Mouse (Mus musculus) ovary, postnatal 14 days (tissue): ENCODE results near the gene Odf3l1.
"Not testable (repeated sequence)": the region's sequence is repeated elsewhere in the genome, so short reads cannot be mapped to it uniquely, and the experiment has no call there.

Experiments
- DNase-seq: peaks from one replicate; pipeline ENCODE4 v3.0.0; 2022; ENCODE audit warnings: low spot score

Gene Odf3l1

GRCm38 (mm10) chr9:56864216-56864729 is at the start of gene Odf3l1:
Gene Odf3l1, minus strand, starts transcription at chr9:56864679.
- DNase-seq, result no peak

- no peak for DNase-seq
These were observed 49.5 kb upstream of the Odf3l1 start for GRCm38 (mm10) chr9:56913991-56914390.

DNA sequence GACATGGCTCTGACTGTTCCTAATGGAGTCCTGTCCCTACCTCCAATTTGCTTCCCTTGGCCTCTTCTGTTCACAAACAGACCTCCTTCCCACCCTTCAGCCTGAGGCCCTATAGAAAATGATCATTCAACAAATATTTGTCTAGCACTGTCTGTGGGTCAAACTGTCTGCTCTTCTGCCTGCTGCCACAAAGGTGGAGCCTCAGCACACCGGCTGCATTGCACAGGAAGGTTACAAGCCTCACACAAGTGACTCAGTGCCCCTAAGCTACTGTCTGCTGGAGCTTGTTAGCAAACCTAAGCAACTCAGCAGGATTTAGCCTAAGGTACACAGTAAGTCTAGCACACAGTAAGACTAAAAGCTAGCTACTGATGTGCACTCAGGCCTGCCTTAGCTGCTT is 46.5 kb upstream of the Odf3l1 start:
- DNase-seq, result no peak

GRCm38 (mm10) chr9:56909991-56910390 is 45.5 kb upstream of the Odf3l1 start:
- not testable (repeated sequence) for DNase-seq

GRCm38 (mm10) chr9:56907549-56907948 is 43.1 kb upstream of the Odf3l1 start:
- DNase-seq, result no peak

- no peak for DNase-seq
These were observed 39.2 kb upstream of the Odf3l1 start for GRCm38 (mm10) chr9:56903662-56904061.

DNA sequence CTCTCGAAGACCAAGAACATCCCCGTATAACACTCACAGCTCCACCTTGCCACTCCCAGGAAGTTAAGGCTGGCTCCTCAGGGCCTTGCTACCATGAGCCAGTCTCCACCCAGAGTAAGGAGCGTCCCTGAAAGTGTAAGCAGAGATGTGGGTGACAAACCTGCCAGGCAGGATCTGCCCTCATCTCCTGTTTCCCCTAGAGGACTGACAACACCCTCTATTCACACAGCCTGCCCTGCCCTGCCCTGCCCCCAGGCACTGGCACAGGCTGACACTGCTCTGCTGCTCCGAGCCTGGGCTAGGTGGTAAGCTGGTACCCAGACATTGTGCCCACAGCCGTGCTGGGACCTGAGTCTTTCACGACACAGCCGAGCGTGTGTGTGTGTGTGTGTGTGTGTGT is 36.7 kb upstream of the Odf3l1 start:
- DNase-seq, result no peak

- DNase-seq, result no peak
These were observed 36.1 kb upstream of the Odf3l1 start for GRCm38 (mm10) chr9:56900571-56900970.

- DNase-seq, result no peak
These were observed 35.6 kb upstream of the Odf3l1 start for GRCm38 (mm10) chr9:56900060-56900459.

DNA sequence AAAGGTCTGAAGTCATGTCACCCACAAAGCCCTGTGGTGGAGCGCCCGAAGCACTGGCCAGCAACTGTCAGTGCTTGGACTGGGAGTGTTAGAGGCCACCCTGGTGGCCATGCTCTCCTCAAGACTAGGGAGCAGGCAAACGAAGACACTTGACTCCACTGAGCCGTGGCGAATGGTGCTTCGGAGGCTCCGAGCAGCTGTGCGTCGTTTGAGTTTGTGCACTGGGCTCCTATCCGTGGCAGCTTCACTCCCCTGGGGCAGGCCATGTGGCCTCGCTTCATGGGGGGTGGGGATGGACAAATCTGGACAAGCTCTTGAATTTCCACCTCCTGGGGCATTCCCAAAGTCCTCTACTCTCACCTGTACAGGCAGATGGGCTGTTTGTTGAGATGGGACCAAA is 34.9 kb upstream of the Odf3l1 start:
- no peak for DNase-seq

DNA sequence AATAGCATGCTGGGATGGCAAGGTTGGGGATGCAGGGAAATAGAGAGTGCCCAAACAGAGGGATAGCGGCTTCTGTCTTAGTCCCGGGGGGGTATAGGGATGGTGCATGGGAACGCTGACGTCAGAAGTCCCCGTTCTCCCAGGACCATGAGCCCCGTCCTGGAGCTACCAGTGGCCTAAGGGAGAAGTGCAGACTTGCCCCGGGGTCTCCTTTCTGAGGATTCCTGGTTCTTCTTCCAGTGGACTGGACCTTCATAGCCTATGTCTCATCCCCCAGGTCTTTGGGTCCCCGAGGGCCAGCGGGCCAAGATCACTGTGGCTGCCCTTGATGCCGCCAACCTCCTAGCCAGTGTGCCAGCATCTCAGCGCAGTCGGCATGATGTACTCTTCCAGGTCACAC is 32.3 kb upstream of the Odf3l1 start:
- DNase-seq, result no peak

- DNase-seq, result no peak
These were observed 29.5 kb upstream of the Odf3l1 start for GRCm38 (mm10) chr9:56894006-56894405.

GRCm38 (mm10) chr9:56893313-56893712 is 28.8 kb upstream of the Odf3l1 start:
- no peak for DNase-seq

- no peak for DNase-seq
These were observed 27.6 kb upstream of the Odf3l1 start for GRCm38 (mm10) chr9:56892111-56892510.

GRCm38 (mm10) chr9:56891517-56892011 is 27.1 kb upstream of the Odf3l1 start:
- DNase-seq, result peak; percentile 61

DNA sequence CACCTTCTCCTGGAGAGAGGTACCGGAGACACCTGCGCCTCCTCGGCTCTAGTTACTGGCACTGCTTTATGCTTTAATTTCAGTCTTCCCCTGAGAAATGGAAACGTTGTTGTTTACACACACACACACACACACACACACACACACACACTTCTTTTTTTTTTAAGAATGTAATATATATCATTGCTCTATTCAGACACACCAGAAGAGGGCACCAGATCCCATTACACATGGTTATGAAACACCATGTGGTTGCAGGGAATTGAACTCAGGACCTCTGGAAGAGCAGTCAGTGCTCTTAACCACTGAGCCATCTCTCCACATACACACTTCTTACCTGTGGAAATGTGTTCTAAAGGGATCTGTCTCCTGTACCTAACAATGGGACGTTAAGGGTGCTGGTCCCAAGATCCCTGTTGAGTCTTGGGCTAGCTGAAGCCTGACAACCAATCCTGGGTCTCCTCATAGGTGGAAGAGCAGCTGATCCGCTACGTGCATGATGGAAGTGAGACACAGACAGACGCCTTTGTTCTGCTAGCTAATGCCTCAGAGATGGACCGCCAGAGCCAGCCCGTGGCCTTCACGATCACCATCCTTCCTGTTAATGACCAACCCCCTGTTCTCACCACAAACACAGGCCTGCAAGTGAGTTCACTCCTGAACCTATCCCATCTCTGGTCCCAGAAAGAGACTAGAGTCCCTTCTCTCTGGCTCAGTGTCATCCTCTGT is 26.2 kb upstream of the Odf3l1 start:
- no peak for DNase-seq

- DNase-seq, result peak; percentile 71
These were observed 25.3 kb upstream of the Odf3l1 start for GRCm38 (mm10) chr9:56889817-56890216.

DNA sequence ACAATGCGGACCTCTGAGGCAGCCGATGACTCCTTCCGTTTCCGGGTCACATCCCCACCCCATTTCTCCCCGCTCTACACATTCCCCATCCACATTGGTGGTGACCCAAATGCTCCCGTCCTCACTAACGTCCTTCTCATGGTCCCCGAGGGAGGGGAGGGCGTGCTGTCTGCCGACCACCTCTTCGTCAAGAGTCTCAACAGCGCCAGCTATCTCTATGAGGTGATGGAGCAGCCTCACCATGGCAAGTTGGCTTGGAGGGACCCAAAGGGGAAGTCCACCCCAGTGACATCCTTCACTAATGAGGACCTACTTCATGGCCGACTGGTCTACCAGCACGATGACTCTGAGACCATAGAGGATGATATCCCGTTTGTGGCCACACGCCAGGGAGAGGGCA is 23.1 kb upstream of the Odf3l1 start:
- no peak for DNase-seq

- DNase-seq, result no peak
These were observed 22.1 kb upstream of the Odf3l1 start for GRCm38 (mm10) chr9:56886601-56887000.

DNA sequence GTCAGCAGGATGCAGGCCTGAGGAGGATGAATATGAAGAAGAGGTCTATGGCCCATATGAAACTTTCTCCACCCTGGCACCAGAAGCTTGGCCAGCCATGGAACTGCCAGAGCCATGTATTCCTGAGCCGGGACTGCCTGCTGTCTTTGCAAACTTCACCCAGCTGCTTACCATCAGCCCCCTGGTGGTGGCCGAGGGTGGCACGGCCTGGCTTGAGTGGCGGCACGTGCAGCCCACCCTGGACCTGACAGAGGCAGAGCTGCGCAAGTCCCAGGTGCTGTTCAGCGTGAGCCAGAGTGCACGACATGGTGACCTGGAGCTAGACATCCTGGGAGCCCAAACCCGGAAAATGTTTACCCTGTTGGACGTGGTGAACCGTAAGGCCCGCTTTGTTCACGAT is 21.6 kb upstream of the Odf3l1 start:
- no peak for DNase-seq

DNA sequence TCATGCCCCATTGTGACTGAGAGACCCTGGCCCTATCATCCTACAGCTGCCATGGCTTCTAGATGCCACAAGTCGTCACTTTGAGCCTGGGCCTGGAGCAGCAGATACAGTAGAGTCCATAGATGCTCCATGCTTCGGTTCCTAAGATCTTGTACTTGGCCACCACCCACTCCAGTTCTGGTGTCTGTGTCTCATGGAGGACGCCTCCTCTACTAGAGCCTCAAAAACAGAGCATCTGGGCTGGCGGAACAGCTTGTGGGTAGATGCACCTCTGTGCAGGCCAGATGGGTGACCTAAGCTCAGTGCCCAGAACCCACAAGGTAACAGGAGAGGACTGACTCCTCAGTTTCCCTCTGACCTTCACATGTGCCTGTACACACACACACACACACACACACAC is 19.8 kb upstream of the Odf3l1 start:
- DNase-seq, result no peak

DNA sequence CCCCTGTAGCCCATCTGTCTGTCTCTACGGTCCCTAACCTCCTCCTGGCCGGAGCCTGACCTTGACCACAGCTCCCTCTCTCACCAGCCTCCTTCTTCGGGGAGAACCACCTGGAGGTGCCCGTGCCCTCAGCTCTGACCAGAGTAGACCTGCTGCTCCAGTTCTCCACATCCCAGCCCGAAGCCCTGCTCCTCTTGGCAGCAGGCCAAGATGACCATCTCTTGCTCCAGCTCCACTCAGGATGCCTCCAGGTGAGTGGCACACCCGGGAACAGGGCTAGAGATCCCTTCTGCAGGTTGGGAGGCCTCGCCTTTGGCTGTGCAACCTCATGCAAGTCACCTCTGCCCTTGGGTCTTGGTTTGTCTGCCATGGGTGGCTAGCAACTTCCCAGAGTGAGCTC is 19.0 kb upstream of the Odf3l1 start:
- DNase-seq, result no peak

DNA sequence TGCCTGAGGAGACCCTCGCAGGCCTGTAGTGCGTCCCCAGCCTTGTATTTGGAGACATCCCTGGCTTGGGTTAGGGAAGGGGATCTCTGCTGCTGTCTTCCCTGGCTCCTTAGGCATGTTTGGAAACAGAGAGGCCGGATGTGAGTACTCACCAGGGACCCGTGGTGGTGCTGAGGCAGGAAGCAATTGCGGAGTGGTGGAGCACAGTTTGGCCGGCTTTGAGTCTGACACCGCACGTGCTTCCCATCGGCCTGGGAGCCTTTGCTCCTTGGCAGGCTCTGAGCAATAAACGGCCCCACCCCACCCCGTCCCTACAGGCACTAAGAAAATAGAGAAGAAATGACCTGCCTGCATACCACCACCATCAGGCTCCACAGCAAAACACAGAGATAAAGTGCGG is 18.3 kb upstream of the Odf3l1 start:
- DNase-seq, result no peak

DNA sequence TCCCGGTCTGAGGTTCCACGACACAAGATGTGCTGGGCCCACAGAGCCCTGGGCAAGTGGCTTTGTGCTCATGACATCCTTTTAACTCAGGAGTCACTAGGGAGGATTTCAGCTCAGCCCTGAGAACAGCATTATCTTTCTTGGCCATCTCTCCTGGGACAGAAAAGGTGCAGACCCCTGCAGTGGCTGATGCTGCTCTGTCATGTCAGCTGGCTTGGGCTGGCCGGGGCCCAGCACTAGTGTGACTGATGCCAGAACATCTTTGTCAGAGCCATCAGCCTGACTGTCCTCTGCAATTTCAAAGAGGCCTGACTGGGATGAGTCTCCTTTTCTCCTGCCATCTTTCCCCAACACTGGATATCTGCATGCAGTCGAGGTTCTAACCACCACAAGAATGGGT is 17.8 kb upstream of the Odf3l1 start:
- DNase-seq, result no peak
